Mouse (Mus musculus): ENCODE data around the gene Gm8926. TPM values are rescaled to one million over a fixed set of nuclear protein-coding genes. Genes with fewer than 3 reads are reported as not detected.
"Not testable (repeated sequence)": the region's sequence is repeated elsewhere in the genome, so short reads cannot be mapped to it uniquely, and the experiment has no call there.

Gene Gm8926
- not detected in 2 replicates for polyA plus RNA-seq (2015; fragmentation: Nextera tagmentation; extraction: Ambion mirVana)

DNA sequence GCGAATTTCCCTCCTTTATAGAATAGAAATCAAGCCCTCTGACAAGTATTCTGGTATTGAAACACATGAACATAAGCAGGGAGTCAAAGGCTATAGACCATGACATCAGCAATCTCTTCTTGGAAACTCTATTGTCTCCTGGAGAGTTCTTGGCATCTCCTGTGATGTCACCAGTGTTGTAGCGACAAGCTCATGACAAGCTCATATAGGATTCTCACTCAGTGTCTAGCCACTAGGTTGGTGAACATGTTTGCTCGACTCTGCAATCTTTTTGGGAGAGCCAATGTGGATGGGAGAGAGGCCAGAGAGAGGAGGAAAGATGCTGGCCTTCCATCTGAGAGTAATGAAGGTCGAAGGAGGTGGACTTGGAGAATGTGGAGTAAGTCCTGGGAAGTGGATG, at the start of gene Gm8926:
Gene Gm8926, plus strand, starts transcription at position 301 of the 400 bp plus-strand sequence.
- H3K4me2 ChIP-seq (replicated peaks; ENCODE audit: low read depth, low read length); H3K27ac ChIP-seq (ENCODE audit: low read length); H3K4me1 ChIP-seq (ENCODE audit: insufficient read depth, low read length); H3K9me3 ChIP-seq (ENCODE audit: low read length); H3K36me3 ChIP-seq (ENCODE audit: insufficient read depth, low read length); H3K27me3 ChIP-seq (ENCODE audit: insufficient read depth, low read length); ATAC-seq (ENCODE audit: low FRiP score, low TSS enrichment); H3K9ac ChIP-seq (replicated peaks; ENCODE audit: low read length); H3K4me3 ChIP-seq (ENCODE audit: low read length): not testable (repeated sequence)
- WGBS = 90% methylated on average over 1 of the region's 4 CpGs

Other genes starting within 250 kb of the Gm8926 start
- not detected in 2 replicates for gene Gm6460, start 175.6 kb upstream of the Gm8926 start, polyA plus RNA-seq (2015; fragmentation: Nextera tagmentation; extraction: Ambion mirVana)
- not detected in 2 replicates for gene Gm8922, start 88.6 kb upstream of the Gm8926 start, polyA plus RNA-seq (2015; fragmentation: Nextera tagmentation; extraction: Ambion mirVana)
- gene Gm6465, start 75.0 kb downstream of the Gm8926 start, polyA plus RNA-seq (2015; fragmentation: Nextera tagmentation; extraction: Ambion mirVana) = not detected in 2 replicates
- gene 4933402N22Rik, start 147.5 kb downstream of the Gm8926 start, polyA plus RNA-seq (2015; fragmentation: Nextera tagmentation; extraction: Ambion mirVana) = not detected in 2 replicates